In genomic region chr14:46421823-46422222, GRCm38 (mm10) we compare ENCODE assay signal across 42 mouse cellular contexts. TPM values are rescaled to one million over a fixed set of nuclear protein-coding genes. Genes with fewer than 3 reads are reported as not detected.
"Had no signal": no experiment of that assay in that cellular context is flagged by ENCODE, and none has a peak within 500 bp of the region (broad histone marks: within the 10 kb centered on the region; RNA-seq: fewer than 3 reads in every experiment).

No protein-coding gene starts in this region.

- ATAC-seq: hindbrain, postnatal 0 days; intestine, embryonic 16.5 days; liver, embryonic 12.5 days had no signal

- DNase-seq: gastrocnemius, postnatal 14 days; gastrocnemius, postnatal 36 days; heart, adult 11 months; heart, adult 2 months; heart, postnatal 14 days; heart, postnatal 36 days; kidney, adult 11 months; kidney, adult 2 months; kidney, adult 9 months; kidney, postnatal 14 days; kidney, postnatal 36 days; layer of hippocampus, adult 9-11 months; layer of hippocampus, postnatal 36 days; left cerebral cortex, postnatal 4 days had no signal

- H3K27ac ChIP-seq: heart, adult 2 months; heart, embryonic 13.5 days; heart, embryonic 15.5 days; hindbrain, embryonic 13.5 days; hindbrain, embryonic 15.5 days; hindbrain, postnatal 0 days; kidney, embryonic 15.5 days; kidney, postnatal 0 days; limb, embryonic 13.5 days; limb, embryonic 15.5 days; liver, embryonic 12.5 days; liver, embryonic 14.5 days had no signal

- H3K4me3 ChIP-seq: heart, adult 2 months; heart, embryonic 13.5 days; heart, embryonic 15.5 days; hindbrain, embryonic 13.5 days; hindbrain, embryonic 15.5 days; kidney, embryonic 15.5 days; limb, embryonic 13.5 days; limb, embryonic 15.5 days; liver, embryonic 12.5 days had no signal

- H3K36me3 ChIP-seq: heart, embryonic 13.5 days; heart, embryonic 15.5 days; hindbrain, embryonic 13.5 days; hindbrain, embryonic 15.5 days; kidney, embryonic 15.5 days; limb, embryonic 13.5 days; limb, embryonic 15.5 days; liver, embryonic 12.5 days had no signal

- H3K9me3 ChIP-seq: heart, embryonic 13.5 days; heart, embryonic 15.5 days; hindbrain, embryonic 13.5 days; hindbrain, embryonic 15.5 days; kidney, embryonic 15.5 days; limb, embryonic 15.5 days; liver, embryonic 12.5 days had no signal

- H3K9ac ChIP-seq: heart, embryonic 13.5 days; heart, embryonic 15.5 days; hindbrain, embryonic 13.5 days; hindbrain, embryonic 15.5 days; kidney, embryonic 15.5 days; limb, embryonic 13.5 days; limb, embryonic 15.5 days; liver, embryonic 12.5 days; liver, embryonic 14.5 days had no signal

- H3K27me3 ChIP-seq: heart, embryonic 13.5 days; heart, embryonic 15.5 days; hindbrain, embryonic 15.5 days; kidney, embryonic 15.5 days; limb, embryonic 13.5 days; limb, embryonic 15.5 days; liver, embryonic 12.5 days had no signal

- H3K4me1 ChIP-seq: heart, embryonic 15.5 days; hindbrain, embryonic 15.5 days; liver, embryonic 12.5 days had no signal

- H3K4me2 ChIP-seq: heart, embryonic 11.5 days; heart, embryonic 13.5 days; heart, embryonic 15.5 days; hindbrain, embryonic 13.5 days; hindbrain, embryonic 15.5 days; kidney, embryonic 15.5 days; limb, embryonic 13.5 days; limb, embryonic 15.5 days; liver, embryonic 12.5 days had no signal

RNA-seq across cellular contexts. Expression of gene Gm15217, which starts 42.6 kb away (rescaled TPM):
- total RNA-seq: gastrocnemius, adult 18-20 months; gastrocnemius, adult 8-10 months; gastrocnemius, postnatal 14 days; gastrocnemius, postnatal 36 days; heart, adult 2 months; heart, postnatal 14 days; heart, postnatal 36 days; hematopoietic stem cell, adult 5-6 weeks; hindbrain, postnatal 0 days; layer of hippocampus, adult 18-20 months; layer of hippocampus, adult 8-10 months; layer of hippocampus, postnatal 14 days; layer of hippocampus, postnatal 36 days; left cerebral cortex, adult 18-20 months; left cerebral cortex, adult 8-10 months; left cerebral cortex, postnatal 10 days; left cerebral cortex, postnatal 25 days; left cerebral cortex, postnatal 4 days; liver, adult 2 months had no signal
- polyA plus RNA-seq: heart, adult 2 months; heart, embryonic 11.5 days; heart, embryonic 13.5 days; heart, embryonic 15.5 days; heart, postnatal 0 days; hindbrain, embryonic 11.5 days; hindbrain, embryonic 13.5 days; hindbrain, embryonic 15.5 days; hindbrain, postnatal 0 days; large intestine, adult 2 months; limb, embryonic 11.5 days; liver, adult 2 months; liver, embryonic 12.5 days; liver, embryonic 14.5 days had no signal
